Mouse (Mus musculus) embryonic facial prominence, embryonic 11.5 days (tissue): ENCODE measurements around the gene Tulp1. TPM values are rescaled to one million over a fixed set of nuclear protein-coding genes. Genes with fewer than 3 reads are reported as not detected.
"Not testable (repeated sequence)": the region's sequence is repeated elsewhere in the genome, so short reads cannot be mapped to it uniquely, and the experiment has no call there.

ENCODE experiments used
- ATAC-seq: fragments of 200-750 bp; cut with Nextera tagmentation; replicated peaks from 2 replicates; pipeline ENCODE4 v1.8.0; 2017; ENCODE audit warnings: low read depth; ENCODE audit not compliant: insufficient number of reproducible peaks, low FRiP score, low TSS enrichment
- DNase-seq: peaks from one replicate; pipeline ENCODE4 v3.0.0-alpha.2; 2015; ENCODE audit warnings: low spot score
- H3K27ac ChIP-seq: fragments of 300-500 bp; sonication (generic); replicated peaks from 2 replicates; pipeline ENCODE4 v1.5.1; 2014; ENCODE audit warnings: mild to moderate bottlenecking, low read depth, low read length, control low read depth
- H3K27me3 ChIP-seq: fragments of 300-500 bp; sonication (generic); 2 replicates; pipeline ENCODE4 v1.6.1; 2014; ENCODE audit warnings: mild to moderate bottlenecking, low read length, moderate library complexity, mixed read lengths; ENCODE audit not compliant: control insufficient read depth, insufficient read depth
- H3K36me3 ChIP-seq: fragments of 300-500 bp; sonication (generic); replicated peaks from 2 replicates; pipeline ENCODE4 v1.6.1; 2014; ENCODE audit warnings: low read depth, mild to moderate bottlenecking, low read length, moderate library complexity, mixed read lengths; ENCODE audit not compliant: control insufficient read depth, insufficient read depth
- H3K4me1 ChIP-seq: fragments of 300-500 bp; sonication (generic); 2 replicates; pipeline ENCODE4 v1.6.1; 2014; ENCODE audit warnings: low read length, mixed read lengths; ENCODE audit not compliant: control insufficient read depth, insufficient read depth
- H3K4me2 ChIP-seq: fragments of 300-500 bp; sonication (generic); 2 replicates; pipeline ENCODE4 v1.6.1; 2014; ENCODE audit warnings: low read depth, mild to moderate bottlenecking, control low read depth, low read length, moderate library complexity
- H3K4me3 ChIP-seq: fragments of 300-500 bp; sonication (generic); 2 replicates; pipeline ENCODE4 v1.5.1; 2014; ENCODE audit warnings: low read depth, low read length, control low read depth
- H3K9ac ChIP-seq: fragments of 300-500 bp; sonication (generic); replicated peaks from 2 replicates; pipeline ENCODE4 v1.6.1; 2014; ENCODE audit warnings: mild to moderate bottlenecking, control low read depth, low read length
- H3K9me3 ChIP-seq: fragments of 300-500 bp; sonication (generic); replicated peaks from 2 replicates; pipeline ENCODE4 v1.6.1; 2016; ENCODE audit warnings: mild to moderate bottlenecking, low read length, inconsistent platforms, mixed read lengths; ENCODE audit not compliant: control insufficient read depth
- WGBS: fragments of 180-500 bp; shearing (Covaris S2); extraction: QIAGEN DNeasy Blood & Tissue Kit; methylation state at CpG from one replicate; pipeline ENCODE4 v1.1.7; 2014; 5-methylcytosine and 5-hydroxymethylcytosine counted together
- polyA plus RNA-seq: library from polyadenylated mRNA; unstranded; fragments of >200 nt; fragmentation: Nextera tagmentation; extraction: Ambion mirVana; gene quantifications from 2 replicates; pipeline ENCODE4 v1.2.1, GENCODE M21; 2014

Tulp1 gene
- polyA plus RNA-seq, 1 experiment from 2014 or later = 3.6 TPM

DNA sequence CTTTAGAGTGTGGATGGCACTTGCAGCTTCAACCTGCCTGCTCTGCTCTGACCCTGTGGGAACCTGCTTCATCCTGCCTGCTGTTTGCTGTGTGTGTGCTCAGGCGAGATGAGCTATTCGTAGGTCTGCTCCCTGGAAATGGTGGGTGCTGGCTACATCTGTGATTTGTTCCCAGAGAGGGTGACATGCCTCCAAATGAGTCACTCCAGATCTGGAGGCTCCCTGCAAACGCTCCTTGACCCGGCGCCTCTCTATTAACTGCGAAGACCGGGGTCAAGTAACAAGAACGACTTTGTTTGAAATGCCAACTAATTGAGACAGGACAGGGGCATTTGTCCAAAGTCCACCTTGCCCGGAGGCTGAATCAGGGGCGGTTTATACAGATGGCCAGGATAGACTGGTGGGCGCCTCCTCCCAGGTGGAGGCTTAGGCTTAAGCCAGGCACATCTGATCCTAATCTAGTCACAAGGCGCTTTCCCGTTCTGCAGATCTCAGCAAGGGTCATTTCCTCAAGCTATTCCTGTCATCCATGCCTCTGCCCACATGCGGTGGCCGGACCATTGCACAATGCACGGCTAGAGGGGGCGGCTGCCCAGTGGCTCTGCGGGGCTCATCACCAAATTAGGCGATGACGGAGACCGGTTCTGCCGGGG, 37.2 kb downstream of the Tulp1 start:
- peak overlapping the region; percentile 91 for H3K9ac ChIP-seq
- H3K36me3 ChIP-seq = peaks cover 2% of the 10 kb centered on the region; the same call in 1 of the 2 replicates
- H3K27me3 ChIP-seq = no peaks in the 10 kb centered on the region
- H3K27ac ChIP-seq = peak overlapping the region; percentile 94
- peak overlapping the region; percentile 94 for H3K4me3 ChIP-seq
- DNase-seq (peak; percentile 75), ATAC-seq (peak; percentile 58)
- 2% methylated on average over 22 of the region's 22 CpGs for WGBS
- no peaks in the 10 kb centered on the region for H3K9me3 ChIP-seq
- H3K4me1 ChIP-seq = peaks cover 5% of the 10 kb centered on the region
- H3K4me2 ChIP-seq = peak overlapping the region; percentile 36

- WGBS = 70% methylated on average over 3 of the region's 3 CpGs
- Histone ChIP-seq H3K36me3 (peaks cover 2% of the 10 kb centered on the region; the same call in 1 of the 2 replicates), H3K4me1 (peaks cover 5% of the 10 kb centered on the region), H3K9ac (peak overlapping the region; percentile 22; the same call in 1 of the 2 replicates), H3K9me3 (no peaks in the 10 kb centered on the region), H3K4me3 (no peak overlapping the region), H3K27ac (peak overlapping the region; percentile 94; the same call in 1 of the 2 replicates), H3K27me3 (no peaks in the 10 kb centered on the region), H3K4me2 (no peak overlapping the region)
- ATAC-seq (no peak), DNase-seq (no peak)
These were observed 38.1 kb downstream of the Tulp1 start for GRCm38 (mm10) chr17:28326951-28327350.

GRCm38 (mm10) chr17:28325751-28326150, 39.3 kb downstream of the Tulp1 start:
- Histone ChIP-seq H3K36me3 (no peaks in the 10 kb centered on the region; the same call in 1 of the 2 replicates), H3K4me2 (no peak overlapping the region), H3K9ac (no peak overlapping the region), H3K27ac (no peak overlapping the region), H3K27me3 (no peaks in the 10 kb centered on the region), H3K4me1 (peaks cover 5% of the 10 kb centered on the region), H3K9me3 (no peaks in the 10 kb centered on the region), H3K4me3 (no peak overlapping the region)
- 81% methylated on average over 8 of the region's 8 CpGs for WGBS
- no peak for ATAC-seq
- no peak for DNase-seq

DNA sequence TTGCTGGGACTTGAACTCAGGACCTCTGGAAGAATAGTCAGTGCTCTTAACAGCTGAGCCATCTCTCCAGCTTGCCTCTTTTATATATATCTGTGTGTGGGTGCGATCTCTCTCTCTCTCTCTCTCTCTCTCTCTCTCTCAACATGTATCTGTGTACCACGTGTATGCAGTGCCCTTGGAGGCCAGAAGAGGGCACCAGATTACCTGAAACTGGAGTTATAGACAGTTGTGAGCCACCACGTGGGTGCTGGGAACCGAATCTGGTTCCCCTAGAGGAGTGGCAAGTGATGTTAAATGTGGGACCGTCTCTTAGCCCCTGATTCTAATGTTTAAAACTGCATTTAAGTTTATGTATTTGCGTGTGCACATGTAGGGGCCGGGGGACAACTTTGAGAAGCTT, 40.6 kb downstream of the Tulp1 start:
- not testable (repeated sequence) for H3K36me3 ChIP-seq, ATAC-seq, DNase-seq, H3K9ac ChIP-seq, H3K4me2 ChIP-seq, H3K27ac ChIP-seq, H3K27me3 ChIP-seq, H3K4me1 ChIP-seq, H3K9me3 ChIP-seq, H3K4me3 ChIP-seq
- WGBS = 93% methylated on average over 7 of the region's 7 CpGs

GRCm38 (mm10) chr17:28323786-28324185, 41.2 kb downstream of the Tulp1 start:
- Histone ChIP-seq H3K9me3 (no peaks in the 10 kb centered on the region), H3K36me3 (no peaks in the 10 kb centered on the region), H3K4me2 (no peak overlapping the region), H3K4me3 (no peak overlapping the region), H3K27ac (no peak overlapping the region), H3K27me3 (no peaks in the 10 kb centered on the region), H3K9ac (no peak overlapping the region), H3K4me1 (peaks cover 5% of the 10 kb centered on the region)
- 77% methylated on average over 8 of the region's 8 CpGs for WGBS
- ATAC-seq (no peak), DNase-seq (no peak)

DNA sequence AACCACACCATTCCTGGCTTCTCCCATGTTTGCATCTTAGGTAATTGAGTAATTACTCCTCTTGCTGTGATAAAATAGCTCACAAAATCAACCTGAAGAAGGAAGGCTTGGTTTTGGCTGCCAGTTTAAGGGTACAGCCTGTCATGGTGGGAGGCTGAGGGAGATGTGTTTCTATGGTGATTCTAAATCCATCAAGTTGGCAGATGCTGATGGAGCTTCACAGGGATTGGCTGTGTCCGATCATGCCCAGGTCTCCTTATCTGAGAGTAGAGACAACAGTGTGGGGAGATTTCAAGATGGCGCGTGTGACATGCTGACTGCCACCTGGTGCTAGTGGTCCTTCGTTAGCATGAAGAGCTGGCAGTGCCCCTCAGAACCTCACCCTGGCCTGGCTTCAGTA, 43.3 kb downstream of the Tulp1 start:
- Histone ChIP-seq H3K9ac (no peak overlapping the region), H3K36me3 (no peaks in the 10 kb centered on the region; the same call in 1 of the 2 replicates)
- DNase-seq = no peak

GRCm38 (mm10) chr17:28317725-28318124, 47.3 kb downstream of the Tulp1 start:
- Histone ChIP-seq H3K36me3 (no peaks in the 10 kb centered on the region; the same call in 1 of the 2 replicates), H3K27me3 (no peaks in the 10 kb centered on the region)
- ATAC-seq = no peak

More for the DNA sequence above, 43.3 kb downstream of the Tulp1 start:
- Histone ChIP-seq H3K27ac (no peak overlapping the region), H3K4me3 (no peak overlapping the region), H3K4me2 (no peak overlapping the region), H3K4me1 (no peaks in the 10 kb centered on the region), H3K27me3 (no peaks in the 10 kb centered on the region), H3K9me3 (no peaks in the 10 kb centered on the region)
- ATAC-seq = no peak
- WGBS = 96% methylated on average over 4 of the region's 4 CpGs

GRCm38 (mm10) chr17:28317091-28317490, 47.9 kb downstream of the Tulp1 start:
- H3K36me3 ChIP-seq = no peaks in the 10 kb centered on the region; the same call in 1 of the 2 replicates
- peaks cover 2% of the 10 kb centered on the region for H3K4me1 ChIP-seq
- no peak overlapping the region for H3K4me3 ChIP-seq
- H3K27me3 ChIP-seq = no peaks in the 10 kb centered on the region
- H3K9ac ChIP-seq = no peak overlapping the region
- H3K4me2 ChIP-seq = no peak overlapping the region
- DNase-seq (no peak), ATAC-seq (no peak)
- WGBS = 60% methylated on average over 8 of the region's 8 CpGs
- no peaks in the 10 kb centered on the region for H3K9me3 ChIP-seq
- H3K27ac ChIP-seq = no peak overlapping the region

More at GRCm38 (mm10) chr17:28317725-28318124, 47.3 kb downstream of the Tulp1 start:
- Histone ChIP-seq H3K9me3 (no peaks in the 10 kb centered on the region), H3K4me2 (no peak overlapping the region), H3K9ac (no peak overlapping the region), H3K27ac (no peak overlapping the region), H3K4me1 (peaks cover 2% of the 10 kb centered on the region), H3K4me3 (no peak overlapping the region)
- 77% methylated on average over 9 of the region's 9 CpGs for WGBS
- DNase-seq = no peak
